Mouse (Mus musculus): ENCODE data around the gene Gskip.

DNA sequence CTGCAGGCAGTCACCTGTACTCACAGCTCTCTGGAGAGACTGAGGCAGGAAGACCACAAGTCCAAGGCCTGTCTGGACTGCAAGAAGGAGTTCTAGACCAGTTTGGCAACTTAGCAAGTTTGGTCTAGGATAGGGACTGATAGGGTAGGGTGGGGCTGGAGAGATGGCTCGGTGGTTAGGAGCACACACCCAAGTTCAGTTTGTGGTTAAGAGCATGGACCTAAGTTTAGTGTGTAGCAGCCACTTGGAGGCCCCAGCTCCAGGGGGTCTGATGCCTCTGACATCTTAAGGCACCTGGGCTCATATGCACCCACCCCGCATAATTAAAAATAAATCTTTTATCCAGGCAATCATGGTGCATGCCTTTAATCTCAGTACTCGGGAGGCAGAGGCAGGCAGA, 42.6 kb downstream of the Gskip start:
- TF ChIP-seq CTCF (IDR thresholded peaks at IDR 0.05; ENCODE audit: low read depth) (no peak), EP300 (IDR thresholded peaks at IDR 0.05; ENCODE audit: low read depth) (no peak)
